Mouse (Mus musculus): ENCODE results near the gene Erp27. TPM values are rescaled to one million over a fixed set of nuclear protein-coding genes. Genes with fewer than 3 reads are reported as not detected.
A peak's percentile ranks its signal among the peaks of the same experiment; 100 is the strongest.

The Erp27 gene
- polyA plus RNA-seq, 1 experiment from 2014 or later, result 0.48 TPM

GRCm38 (mm10) chr6:136883961-136884360, 38.0 kb downstream of the Erp27 start:
- 93% methylated on average over 6 of the region's 6 CpGs for WGBS
- Histone ChIP-seq H3K36me3 (ENCODE audit: control insufficient read depth, insufficient read depth) (no peaks in the 10 kb centered on the region), H3K27ac (ENCODE audit: low read depth, low read length) (no peak overlapping the region), H3K27me3 (replicated peaks; ENCODE audit: control insufficient read depth, insufficient read depth, low read length) (no peaks in the 10 kb centered on the region), H3K9ac (ENCODE audit: low read depth, low read length) (no peak overlapping the region), H3K4me2 (replicated peaks; ENCODE audit: low read depth) (no peak overlapping the region), H3K4me3 (ENCODE audit: low read depth, low read length) (no peak overlapping the region), H3K4me1 (replicated peaks; ENCODE audit: control insufficient read depth, insufficient read depth, low read length) (no peaks in the 10 kb centered on the region), H3K9me3 (ENCODE audit: control insufficient read depth) (no peaks in the 10 kb centered on the region)
- TF ChIP-seq CTCF (IDR thresholded peaks at IDR 0.05; ENCODE audit: low read depth), result no peak
- no peak for ATAC-seq

- Histone ChIP-seq H3K27ac (ENCODE audit: low read depth, low read length) (no peak overlapping the region), H3K4me3 (ENCODE audit: low read depth, low read length) (no peak overlapping the region), H3K27me3 (replicated peaks; ENCODE audit: control insufficient read depth, insufficient read depth, low read length) (no peaks in the 10 kb centered on the region), H3K9ac (ENCODE audit: low read depth, low read length) (no peak overlapping the region), H3K9me3 (ENCODE audit: control insufficient read depth) (no peaks in the 10 kb centered on the region), H3K36me3 (ENCODE audit: control insufficient read depth, insufficient read depth) (no peaks in the 10 kb centered on the region), H3K4me2 (replicated peaks; ENCODE audit: low read depth) (no peak overlapping the region), H3K4me1 (replicated peaks; ENCODE audit: control insufficient read depth, insufficient read depth, low read length) (no peaks in the 10 kb centered on the region)
- whole genome bisulfite sequencing, result 64% methylated on average over 3 of the region's 3 CpGs
- no peak for TF ChIP-seq CTCF (IDR thresholded peaks at IDR 0.05; ENCODE audit: low read depth)
- ATAC-seq, result no peak
Measured at GRCm38 (mm10) chr6:136883431-136883915, 38.5 kb downstream of the Erp27 start.

- Histone ChIP-seq H3K4me2 (replicated peaks; ENCODE audit: low read depth) (no peak overlapping the region), H3K9ac (ENCODE audit: low read depth, low read length) (no peak overlapping the region), H3K36me3 (ENCODE audit: control insufficient read depth, insufficient read depth) (no peaks in the 10 kb centered on the region), H3K4me1 (replicated peaks; ENCODE audit: control insufficient read depth, insufficient read depth, low read length) (no peaks in the 10 kb centered on the region), H3K27ac (ENCODE audit: low read depth, low read length) (no peak overlapping the region), H3K9me3 (ENCODE audit: control insufficient read depth) (no peaks in the 10 kb centered on the region), H3K4me3 (ENCODE audit: low read depth, low read length) (no peak overlapping the region), H3K27me3 (replicated peaks; ENCODE audit: control insufficient read depth, insufficient read depth, low read length) (no peaks in the 10 kb centered on the region)
- ATAC-seq, result no peak
- WGBS, result 67% methylated on average over 8 of the region's 8 CpGs
- TF ChIP-seq CTCF (IDR thresholded peaks at IDR 0.05; ENCODE audit: low read depth), result no peak
Measured at GRCm38 (mm10) chr6:136881678-136882077, 40.3 kb downstream of the Erp27 start.

- no peak within 1 kb of the TSS for H3K9ac ChIP-seq (ENCODE audit: low read depth, low read length)
- H3K27me3 ChIP-seq (replicated peaks; ENCODE audit: control insufficient read depth, insufficient read depth, low read length), result no peaks in the 10 kb centered on the region
- 0 out of 2 replicates have a peak, but pooled peaks have one; percentile 2 for TF ChIP-seq CTCF (IDR thresholded peaks at IDR 0.05; ENCODE audit: low read depth)
- no peak for ATAC-seq
- WGBS, result 43% methylated on average over 9 of the region's 9 CpGs
- no peak within 1 kb of the TSS for H3K27ac ChIP-seq (ENCODE audit: low read depth, low read length)
- peak within 1 kb of the TSS; percentile 20; the same call in 1 of the 2 replicates for H3K4me3 ChIP-seq (ENCODE audit: low read depth, low read length)
- peak within 1 kb of the TSS; percentile 35; the same call in 1 of the 2 replicates for H3K4me2 ChIP-seq (replicated peaks; ENCODE audit: low read depth)
- no peaks in the 10 kb centered on the region for H3K9me3 ChIP-seq (ENCODE audit: control insufficient read depth)
- H3K36me3 ChIP-seq (ENCODE audit: control insufficient read depth, insufficient read depth), result no peaks in the 10 kb centered on the region
- H3K4me1 ChIP-seq (replicated peaks; ENCODE audit: control insufficient read depth, insufficient read depth, low read length), result no peaks in the 10 kb centered on the region
Measured at GRCm38 (mm10) chr6:136875670-136876069, 46.3 kb downstream of the Erp27 start, which contains the start of gene Mgp. TSS of gene Mgp (minus strand) at chr6:136875823.

- Histone ChIP-seq H3K4me2 (replicated peaks; ENCODE audit: low read depth) (0 out of 2 replicates have a peak overlapping the region, but pooled peaks have one; percentile 35), H3K4me1 (replicated peaks; ENCODE audit: control insufficient read depth, insufficient read depth, low read length) (no peaks in the 10 kb centered on the region), H3K27ac (ENCODE audit: low read depth, low read length) (no peak overlapping the region), H3K9ac (ENCODE audit: low read depth, low read length) (no peak overlapping the region), H3K36me3 (ENCODE audit: control insufficient read depth, insufficient read depth) (no peaks in the 10 kb centered on the region), H3K4me3 (ENCODE audit: low read depth, low read length) (no peak overlapping the region), H3K9me3 (ENCODE audit: control insufficient read depth) (no peaks in the 10 kb centered on the region), H3K27me3 (replicated peaks; ENCODE audit: control insufficient read depth, insufficient read depth, low read length) (no peaks in the 10 kb centered on the region)
- 49% methylated on average over 8 of the region's 8 CpGs for WGBS
- TF ChIP-seq CTCF (IDR thresholded peaks at IDR 0.05; ENCODE audit: low read depth), result no peak
- no peak for ATAC-seq
Measured at GRCm38 (mm10) chr6:136874599-136874998, 47.4 kb downstream of the Erp27 start.

GRCm38 (mm10) chr6:136868921-136869320, 53.1 kb downstream of the Erp27 start:
- 51% methylated on average over 5 of the region's 5 CpGs for WGBS
- H3K9me3 ChIP-seq (ENCODE audit: control insufficient read depth), result no peaks in the 10 kb centered on the region
- H3K4me2 ChIP-seq (replicated peaks; ENCODE audit: low read depth), result no peak overlapping the region
- H3K27ac ChIP-seq (ENCODE audit: low read depth, low read length), result no peak overlapping the region
- no peaks in the 10 kb centered on the region for H3K36me3 ChIP-seq (ENCODE audit: control insufficient read depth, insufficient read depth)
- H3K27me3 ChIP-seq (replicated peaks; ENCODE audit: control insufficient read depth, insufficient read depth, low read length), result no peaks in the 10 kb centered on the region
- no peak for TF ChIP-seq CTCF (IDR thresholded peaks at IDR 0.05; ENCODE audit: low read depth)
- no peaks in the 10 kb centered on the region; the same call in 1 of the 2 replicates for H3K4me1 ChIP-seq (replicated peaks; ENCODE audit: control insufficient read depth, insufficient read depth, low read length)
- no peak overlapping the region for H3K4me3 ChIP-seq (ENCODE audit: low read depth, low read length)
- no peak overlapping the region for H3K9ac ChIP-seq (ENCODE audit: low read depth, low read length)
- no peak for ATAC-seq
